Mouse (Mus musculus) liver, adult 2 months (tissue): ENCODE data around the gene Plekhm1.

Experiments
- CTCF ChIP-seq: fragments of 200-500 bp; IDR thresholded peaks from 2 replicates; pipeline ENCODE4 v1.5.1; 2011; ENCODE audit warnings: low read depth, low read length, control low read depth
- POLR2A ChIP-seq: fragments of 200-500 bp; IDR thresholded peaks from 2 replicates; pipeline ENCODE4 v1.6.1; 2011; ENCODE audit warnings: low read length, control low read depth; ENCODE audit not compliant: insufficient read depth; ENCODE audit errors: extremely low read depth

DNA sequence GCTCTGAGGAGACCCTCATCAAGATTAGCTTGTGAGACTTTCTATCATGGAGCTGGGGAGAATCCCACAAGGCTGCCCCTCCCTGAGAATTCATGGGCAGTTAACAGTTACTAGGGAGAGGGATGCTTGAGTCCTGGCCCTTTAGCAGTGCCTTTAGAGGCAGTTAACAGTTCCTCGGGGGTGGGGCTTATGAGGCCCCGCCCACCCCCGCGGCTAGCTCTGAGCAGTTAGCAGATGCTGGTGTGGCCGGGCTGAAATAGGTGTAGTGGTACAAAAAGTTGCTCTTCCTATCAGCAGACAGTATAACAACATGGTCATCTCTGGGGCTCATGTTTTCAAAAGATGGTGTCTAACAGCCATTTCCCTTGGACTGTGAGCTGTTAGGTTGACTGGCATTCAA lies 12.5 kb upstream of the Plekhm1 start:
- TF ChIP-seq CTCF, result no peak
- TF ChIP-seq POLR2A, result no peak
